Mouse (Mus musculus) limb, embryonic 14.5 days (tissue): ENCODE measurements around the gene Gm884. TPM values are rescaled to one million over a fixed set of nuclear protein-coding genes. Genes with fewer than 3 reads are reported as not detected.

Source experiments
- ATAC-seq: fragments of 200-750 bp; cut with Nextera tagmentation; 2 replicates; pipeline ENCODE4 v1.8.0; 2017; ENCODE audit warnings: low read depth, moderate number of reproducible peaks, moderate TSS enrichment; ENCODE audit not compliant: low FRiP score
- DNase-seq: peaks from one replicate; pipeline ENCODE4 v3.0.0-alpha.2; 2015; ENCODE audit warnings: low spot score
- H3K27ac ChIP-seq: fragments of 300-500 bp; sonication (generic); replicated peaks from 2 replicates; pipeline ENCODE4 v1.5.1; 2014; ENCODE audit warnings: low read depth, mild to moderate bottlenecking, low read length, moderate library complexity, mixed read lengths
- H3K27me3 ChIP-seq: fragments of 300-500 bp; sonication (generic); 2 replicates; pipeline ENCODE4 v1.6.1; 2014; ENCODE audit warnings: low read length, mixed read lengths; ENCODE audit not compliant: control insufficient read depth, insufficient read depth
- H3K36me3 ChIP-seq: fragments of 300-500 bp; sonication (generic); 2 replicates; pipeline ENCODE4 v1.6.1; 2014; ENCODE audit warnings: mild to moderate bottlenecking, low read length, moderate library complexity, mixed read lengths; ENCODE audit not compliant: control insufficient read depth, insufficient read depth
- H3K4me1 ChIP-seq: fragments of 300-500 bp; sonication (generic); 2 replicates; pipeline ENCODE4 v1.6.1; 2014; ENCODE audit warnings: antibody characterized with exemption, low read length, mixed read lengths; ENCODE audit not compliant: control insufficient read depth, insufficient read depth
- H3K4me2 ChIP-seq: fragments of 300-500 bp; sonication (generic); replicated peaks from 2 replicates; pipeline ENCODE4 v1.6.1; 2014; ENCODE audit warnings: low read depth, mild to moderate bottlenecking, low read length, moderate library complexity; ENCODE audit not compliant: severe bottlenecking
- H3K4me3 ChIP-seq: fragments of 300-500 bp; sonication (generic); replicated peaks from 2 replicates; pipeline ENCODE4 v1.5.1; 2014; ENCODE audit warnings: low read length
- H3K9ac ChIP-seq: fragments of 300-500 bp; sonication (generic); 2 replicates; pipeline ENCODE4 v1.6.1; 2014; ENCODE audit warnings: mild to moderate bottlenecking, low read depth, low read length, moderate library complexity; ENCODE audit not compliant: severe bottlenecking
- H3K9me3 ChIP-seq: fragments of 300-500 bp; sonication (generic); 2 replicates; pipeline ENCODE4 v1.6.1; 2016; ENCODE audit warnings: low read length; ENCODE audit not compliant: control insufficient read depth
- POLR2A ChIP-seq: fragments of 200-500 bp; IDR thresholded peaks from 2 replicates; pipeline ENCODE4 v1.8.0; 2012; ENCODE audit warnings: inconsistent platforms, mild to moderate bottlenecking, moderate library complexity, borderline replicate concordance; ENCODE audit not compliant: insufficient read depth, insufficient read length; ENCODE audit errors: extremely low read depth
- WGBS: fragments of 180-500 bp; shearing (Covaris S2); extraction: QIAGEN DNeasy Blood & Tissue Kit; methylation state at CpG from one replicate; pipeline ENCODE4 v1.1.7; 2014; 5-methylcytosine and 5-hydroxymethylcytosine counted together
- polyA plus RNA-seq, 2 experiments: library from polyadenylated mRNA; depleted of rRNA in 1 of 2; stranded (reverse) in 1 of 2; unstranded in 1 of 2; fragments of >200 nt; fragmentation: Nextera tagmentation in 1 of 2; extraction: Ambion mirVana in 1 of 2; gene quantifications; 2 replicates each; pipeline versions ENCODE4 v1.2.1 to v1.2.3; 2012 to 2014

Gene Gm884
- polyA plus RNA-seq, 2 experiments, result not detected

DNA sequence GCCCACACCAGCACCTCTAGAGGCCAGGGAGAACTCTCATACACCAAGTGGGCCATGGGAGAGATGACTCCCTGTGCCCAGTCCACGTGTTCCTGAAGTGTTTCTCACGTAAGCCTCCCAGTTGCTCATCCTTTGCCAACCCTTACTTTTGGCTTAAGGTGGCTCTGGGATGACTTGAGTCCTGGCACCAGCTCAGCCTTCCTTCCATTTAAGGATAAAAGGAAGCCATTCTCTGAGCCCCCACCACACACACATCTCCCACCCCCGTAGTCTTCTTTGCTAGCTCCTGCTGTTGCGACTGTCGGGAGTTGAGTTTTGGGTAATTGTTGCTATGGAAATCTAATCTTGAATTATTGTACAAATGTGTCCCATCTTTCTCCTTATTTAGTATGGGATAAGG is 41.6 kb upstream of the Gm884 start:
- DNase-seq (no peak), ATAC-seq (no peak)
- no peak overlapping the region for H3K4me2 ChIP-seq
- peaks cover 11% of the 10 kb centered on the region; the same call in 1 of the 2 replicates for H3K4me1 ChIP-seq
- H3K9me3 ChIP-seq, result no peaks in the 10 kb centered on the region
- H3K27ac ChIP-seq, result no peak overlapping the region
- H3K36me3 ChIP-seq, result no peaks in the 10 kb centered on the region
- H3K9ac ChIP-seq, result no peak overlapping the region
- WGBS, result 84% methylated on average over 5 of the region's 5 CpGs
- 0 out of 2 replicates have a peak, but pooled peaks cover 4% of the 10 kb centered on the region for H3K27me3 ChIP-seq
- H3K4me3 ChIP-seq, result no peak overlapping the region
- no peak for TF ChIP-seq POLR2A

DNA sequence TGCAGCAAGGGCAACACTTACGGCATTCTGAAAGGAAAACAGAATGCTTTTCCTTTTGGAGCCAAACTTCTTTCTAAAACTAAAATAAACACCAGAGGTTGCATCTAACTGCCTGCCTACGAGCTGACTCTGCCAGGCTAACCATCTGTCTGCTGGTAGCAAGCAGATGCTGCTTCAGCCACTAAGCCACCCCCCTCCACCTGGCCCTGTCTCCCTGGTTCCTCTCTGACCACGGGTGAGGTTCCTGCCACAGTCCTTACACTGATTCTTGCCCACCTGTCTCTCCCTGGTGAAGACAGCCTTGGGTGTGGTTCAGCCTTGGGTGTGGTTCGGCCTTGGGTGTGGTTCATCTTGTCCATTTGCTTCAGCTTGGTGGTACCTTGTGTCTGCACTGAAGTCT is 40.9 kb upstream of the Gm884 start:
- Histone ChIP-seq H3K9ac (no peak overlapping the region), H3K9me3 (no peaks in the 10 kb centered on the region), H3K4me2 (no peak overlapping the region), H3K4me3 (no peak overlapping the region), H3K27ac (no peak overlapping the region), H3K36me3 (no peaks in the 10 kb centered on the region), H3K27me3 (0 out of 2 replicates have a peak, but pooled peaks cover under 1% of the 10 kb centered on the region), H3K4me1 (peaks cover 6% of the 10 kb centered on the region; the same call in 1 of the 2 replicates)
- ATAC-seq (no peak), DNase-seq (no peak)
- TF ChIP-seq POLR2A, result no peak
- 63% methylated on average over 4 of the region's 4 CpGs for WGBS

DNA sequence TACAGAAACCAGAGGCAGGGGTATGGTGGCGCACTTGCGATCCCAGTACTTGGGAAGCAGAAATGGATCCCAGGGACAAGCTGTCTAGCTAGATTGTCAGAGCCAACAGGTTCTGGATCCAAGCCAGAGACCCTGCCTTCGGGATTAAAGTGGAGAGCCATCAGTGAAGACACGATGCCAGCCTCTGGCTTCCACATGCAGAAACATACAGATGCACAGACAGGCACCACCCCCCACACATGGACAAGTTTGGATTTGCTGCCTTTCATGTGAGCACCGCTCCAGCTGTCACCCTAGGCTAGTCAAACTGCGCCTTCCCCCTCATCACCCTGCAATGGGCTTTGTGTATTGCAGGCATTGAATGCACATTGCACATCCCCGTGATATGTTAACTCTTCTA is 37.2 kb upstream of the Gm884 start:
- no peaks in the 10 kb centered on the region for H3K36me3 ChIP-seq
- no peaks in the 10 kb centered on the region for H3K4me1 ChIP-seq
- TF ChIP-seq POLR2A, result no peak
- H3K27ac ChIP-seq, result no peak overlapping the region
- no peaks in the 10 kb centered on the region for H3K9me3 ChIP-seq
- ATAC-seq (no peak), DNase-seq (no peak)
- H3K4me3 ChIP-seq, result no peak overlapping the region
- H3K4me2 ChIP-seq, result no peak overlapping the region
- no peak overlapping the region for H3K9ac ChIP-seq
- no peaks in the 10 kb centered on the region for H3K27me3 ChIP-seq
- WGBS, result 82% methylated on average over 7 of the region's 7 CpGs

DNA sequence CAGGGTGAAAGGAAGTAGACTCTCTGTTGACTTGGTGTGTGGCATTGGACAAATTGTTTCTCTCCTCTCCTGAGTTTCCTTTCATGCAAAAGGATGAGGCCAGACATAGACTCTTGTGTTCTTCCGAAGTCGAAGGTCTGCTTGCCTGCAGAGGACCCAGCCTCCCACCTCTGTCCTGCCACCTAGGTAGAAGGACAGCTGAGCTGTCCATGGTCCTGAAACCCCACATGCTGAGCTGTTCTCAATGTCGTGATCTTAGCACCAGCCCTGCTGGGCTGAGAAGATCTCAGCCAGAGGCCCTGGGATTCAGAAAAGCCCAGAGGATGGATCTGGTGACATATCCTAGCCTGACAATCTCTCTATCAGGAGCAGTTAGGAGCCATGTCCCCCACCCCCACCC is 35.6 kb upstream of the Gm884 start:
- H3K9me3 ChIP-seq, result no peaks in the 10 kb centered on the region
- H3K27ac ChIP-seq, result no peak overlapping the region
- DNase-seq, result peak; percentile 80
- no peak overlapping the region for H3K4me3 ChIP-seq
- no peaks in the 10 kb centered on the region for H3K36me3 ChIP-seq
- H3K4me1 ChIP-seq, result no peaks in the 10 kb centered on the region
- no peak for TF ChIP-seq POLR2A
- H3K27me3 ChIP-seq, result peaks cover 12% of the 10 kb centered on the region
- H3K4me2 ChIP-seq, result no peak overlapping the region
- ATAC-seq, result no peak
- no peak overlapping the region for H3K9ac ChIP-seq
- 7% methylated on average over 3 of the region's 3 CpGs for WGBS

DNA sequence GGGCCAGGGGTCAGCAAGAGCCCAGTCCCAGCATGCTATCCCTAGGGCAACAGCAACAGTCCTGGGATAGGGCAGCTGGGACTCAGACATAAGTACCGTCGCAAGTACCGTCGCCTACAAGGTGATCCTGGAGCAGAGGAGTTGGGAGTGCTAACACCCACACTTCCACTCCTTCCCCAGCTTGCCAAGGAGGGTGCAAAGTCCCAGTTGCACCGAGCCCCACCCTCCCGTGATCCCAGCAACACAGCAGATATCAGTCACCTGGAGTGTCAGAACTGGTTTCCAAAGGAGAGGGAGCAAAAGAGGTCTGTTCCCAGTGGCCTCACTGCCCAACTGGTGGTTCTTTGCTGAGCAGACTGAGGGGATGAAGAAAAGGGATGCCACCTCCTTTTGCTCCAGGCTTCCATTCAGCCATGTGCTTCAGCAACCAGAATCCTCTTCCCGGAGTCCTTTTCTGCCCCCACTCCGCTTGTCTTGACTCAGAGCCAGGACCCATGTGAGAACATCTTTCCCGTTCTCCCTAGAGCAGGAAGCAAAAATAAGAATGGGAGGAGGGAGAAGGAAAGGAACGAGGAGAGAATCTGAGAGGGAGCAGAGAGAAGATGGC is 32.5 kb upstream of the Gm884 start:
- ATAC-seq (no peak), DNase-seq (no peak)
- no peak overlapping the region for H3K4me3 ChIP-seq
- H3K36me3 ChIP-seq, result no peaks in the 10 kb centered on the region
- no peak overlapping the region for H3K9ac ChIP-seq
- peaks cover 6% of the 10 kb centered on the region for H3K4me1 ChIP-seq
- TF ChIP-seq POLR2A, result no peak
- no peak overlapping the region for H3K4me2 ChIP-seq
- H3K27ac ChIP-seq, result no peak overlapping the region
- peaks cover 41% of the 10 kb centered on the region for H3K27me3 ChIP-seq
- no peaks in the 10 kb centered on the region for H3K9me3 ChIP-seq
- WGBS, result 67% methylated on average over 10 of the region's 10 CpGs
